Mouse (Mus musculus) midbrain, embryonic 14.5 days (tissue): ENCODE measurements at regions not wholly inside any gene's neighbourhood (a gene's known extent, or its start where the extent isn't known, plus 50 kb on each side); places are given as distances from the start of the nearest gene placed in this dataset.

Source experiments
- ATAC-seq: fragments of 200-750 bp; cut with Nextera tagmentation; 2 replicates; pipeline ENCODE4 v1.8.0; 2017; ENCODE audit warnings: moderate number of reproducible peaks, moderate library complexity; ENCODE audit not compliant: low FRiP score, low TSS enrichment
- DNase-seq: peaks from one replicate; pipeline ENCODE4 v3.0.0-alpha.2; 2015
- H3K27ac ChIP-seq: fragments of 300-500 bp; sonication (generic); replicated peaks from 2 replicates; pipeline ENCODE4 v1.5.1; 2014; ENCODE audit warnings: mild to moderate bottlenecking, low read depth, low read length, moderate library complexity
- H3K27me3 ChIP-seq: fragments of 300-500 bp; sonication (generic); 2 replicates; pipeline ENCODE4 v1.6.1; 2014; ENCODE audit warnings: low read length, control low read depth, mixed read lengths; ENCODE audit not compliant: control insufficient read depth, insufficient read depth
- H3K36me3 ChIP-seq: fragments of 300-500 bp; sonication (generic); 2 replicates; pipeline ENCODE4 v1.6.1; 2014; ENCODE audit warnings: low read length, control low read depth; ENCODE audit not compliant: control insufficient read depth, insufficient read depth
- H3K4me1 ChIP-seq: fragments of 300-500 bp; sonication (generic); 2 replicates; pipeline ENCODE4 v1.6.1; 2014; ENCODE audit warnings: mild to moderate bottlenecking, antibody characterized with exemption, low read length, control low read depth; ENCODE audit not compliant: control insufficient read depth, insufficient read depth
- H3K4me2 ChIP-seq: fragments of 300-500 bp; sonication (generic); 2 replicates; pipeline ENCODE4 v1.6.1; 2014; ENCODE audit warnings: mild to moderate bottlenecking, low read length, moderate library complexity
- H3K4me3 ChIP-seq: fragments of 300-500 bp; sonication (generic); replicated peaks from 2 replicates; pipeline ENCODE4 v1.5.1; 2014; ENCODE audit warnings: low read depth, low read length
- H3K9ac ChIP-seq: fragments of 300-500 bp; sonication (generic); replicated peaks from 2 replicates; pipeline ENCODE4 v1.6.1; 2014; ENCODE audit warnings: mild to moderate bottlenecking, low read length, moderate library complexity
- H3K9me3 ChIP-seq: fragments of 300-500 bp; sonication (generic); 2 replicates; pipeline ENCODE4 v1.6.1; 2016; ENCODE audit warnings: low read length, control low read depth, mixed read lengths; ENCODE audit not compliant: control insufficient read depth
- WGBS: fragments of 180-500 bp; shearing (Covaris S2); extraction: QIAGEN DNeasy Blood & Tissue Kit; methylation state at CpG from one replicate; pipeline ENCODE4 v1.1.7; 2014; 5-methylcytosine and 5-hydroxymethylcytosine counted together

DNA sequence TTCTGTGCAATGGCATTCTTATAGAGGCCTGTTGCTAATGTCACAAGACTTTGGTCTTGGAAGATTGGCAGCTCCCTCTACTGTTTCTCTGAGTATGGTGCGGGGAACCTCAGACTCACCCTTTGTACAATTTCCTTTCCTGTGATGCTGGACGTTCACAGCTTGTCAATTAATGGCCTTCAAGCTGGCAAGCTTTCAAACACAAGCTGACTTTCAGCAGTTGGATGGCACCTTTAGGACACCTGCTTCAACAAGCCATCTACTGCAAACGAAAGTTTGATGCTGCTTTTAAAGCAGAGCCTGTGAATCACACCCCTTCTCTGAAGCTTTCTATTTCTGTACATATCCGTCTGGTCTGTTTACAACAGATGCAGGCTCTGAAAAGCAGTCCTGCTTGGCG lies 841.0 kb upstream of the Ptprd start:
- Histone ChIP-seq H3K27ac (no peak overlapping the region), H3K4me1 (no peaks in the 10 kb centered on the region), H3K4me3 (no peak overlapping the region), H3K36me3 (no peaks in the 10 kb centered on the region), H3K4me2 (no peak overlapping the region), H3K27me3 (no peaks in the 10 kb centered on the region), H3K9ac (no peak overlapping the region), H3K9me3 (no peaks in the 10 kb centered on the region)
- 69% methylated on average over 5 of the region's 5 CpGs for WGBS
- ATAC-seq (no peak), DNase-seq (peak; percentile 54)
